Mouse (Mus musculus): ENCODE data around the gene Cspg4.

- no peak for TF ChIP-seq CTCF (IDR thresholded peaks at IDR 0.05)
- no peak for TF ChIP-seq EP300 (IDR thresholded peaks at IDR 0.05)
These were observed 72.0 kb downstream of the Cspg4 start for GRCm38 (mm10) chr9:56936861-56937222.

Data from lung, postnatal 0 days (tissue).